ENCODE assay signal across 8 mouse cellular contexts in the genomic region with DNA sequence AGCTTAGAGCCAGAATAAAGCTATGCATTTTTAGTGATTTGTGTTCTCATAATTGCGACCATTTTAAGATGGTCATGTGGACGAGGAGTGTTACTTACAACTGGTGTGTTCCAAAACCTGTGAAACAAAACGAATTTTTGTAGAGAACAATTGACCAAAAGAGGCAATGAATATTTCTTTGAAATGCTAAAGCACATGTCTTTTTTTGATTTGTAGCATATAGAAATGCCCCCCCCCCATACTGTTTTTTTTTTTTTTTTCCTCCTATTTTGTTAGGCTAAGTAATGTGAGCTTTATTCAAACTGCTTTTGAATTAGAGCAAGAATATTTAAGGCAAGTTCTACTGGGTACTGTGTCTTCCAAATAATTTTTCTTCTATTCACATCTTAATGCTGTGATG. TPM values are rescaled to one million over a fixed set of nuclear protein-coding genes. Genes with fewer than 3 reads are reported as not detected.
A peak's percentile ranks its signal among the peaks of the same experiment; 100 is the strongest.
DNase-seq lines count a peak whose midpoint lies in the region; ATAC-seq and TF ChIP-seq lines count a peak whose summit lies in the region.

No protein-coding gene starts in this region.

- no peaks in the 10 kb centered on the region for H3K36me3 ChIP-seq in lung, embryonic 16.5 days (ENCODE audit: control insufficient read depth, insufficient read depth, low read length)
- no peaks in the 10 kb centered on the region for H3K36me3 ChIP-seq in forebrain, embryonic 14.5 days (ENCODE audit: control insufficient read depth, insufficient read depth, low read length)
- H3K36me3 ChIP-seq in limb, embryonic 14.5 days (ENCODE audit: control insufficient read depth, insufficient read depth, low read length): no peaks in the 10 kb centered on the region
- no peaks in the 10 kb centered on the region for H3K36me3 ChIP-seq in stomach, embryonic 15.5 days

- no peak overlapping the region for H3K9ac ChIP-seq in lung, embryonic 16.5 days (ENCODE audit: low read length)
- no peak overlapping the region for H3K9ac ChIP-seq in forebrain, embryonic 14.5 days (ENCODE audit: low read length)
- no peak overlapping the region for H3K9ac ChIP-seq in limb, embryonic 14.5 days (ENCODE audit: low read depth, low read length, severe bottlenecking)
- no peak overlapping the region for H3K9ac ChIP-seq in stomach, embryonic 15.5 days

- no peak for TF ChIP-seq POLR2A in limb, embryonic 14.5 days (IDR thresholded peaks at IDR 0.05; ENCODE audit: borderline replicate concordance, extremely low read depth, insufficient read depth, insufficient read length)

- WGBS in lung, embryonic 16.5 days: 39% methylated on average over 3 of the region's 3 CpGs
- WGBS in forebrain, embryonic 14.5 days: 19% methylated on average over 3 of the region's 3 CpGs
- 30% methylated on average over 3 of the region's 3 CpGs for WGBS in limb, embryonic 14.5 days
- WGBS in stomach, embryonic 15.5 days: 30% methylated on average over 3 of the region's 3 CpGs

- H3K4me3 ChIP-seq in lung, embryonic 16.5 days (ENCODE audit: low read length): no peak overlapping the region
- H3K4me3 ChIP-seq in forebrain, embryonic 14.5 days (ENCODE audit: low read depth, low read length): peak overlapping the region; percentile 17
- no peak overlapping the region; the same call in 1 of the 2 replicates for H3K4me3 ChIP-seq in limb, embryonic 14.5 days (replicated peaks; ENCODE audit: low read length)
- H3K4me3 ChIP-seq in stomach, embryonic 15.5 days (replicated peaks): no peak overlapping the region

- ATAC-seq in lung, embryonic 16.5 days (ENCODE audit: low read depth): no peak
- ATAC-seq in forebrain, embryonic 14.5 days: no peak
- ATAC-seq in limb, embryonic 14.5 days (ENCODE audit: low FRiP score, low read depth): no peak
- no peak for ATAC-seq in stomach, embryonic 15.5 days (ENCODE audit: insufficient read depth, low FRiP score, low read depth)
- ATAC-seq in erythroid progenitor cell, adult 5-6 weeks (replicated peaks; ENCODE audit: low FRiP score, poor library complexity, severe bottlenecking): no peak

- H3K27me3 ChIP-seq in lung, embryonic 16.5 days (ENCODE audit: control insufficient read depth, insufficient read depth, low read depth, low read length): no peaks in the 10 kb centered on the region
- H3K27me3 ChIP-seq in forebrain, embryonic 14.5 days (replicated peaks; ENCODE audit: control insufficient read depth, insufficient read depth, low read length): no peaks in the 10 kb centered on the region
- no peaks in the 10 kb centered on the region for H3K27me3 ChIP-seq in limb, embryonic 14.5 days (ENCODE audit: control insufficient read depth, insufficient read depth, low read length)
- H3K27me3 ChIP-seq in stomach, embryonic 15.5 days (replicated peaks): no peaks in the 10 kb centered on the region

- H3K4me1 ChIP-seq in lung, embryonic 16.5 days (replicated peaks; ENCODE audit: control insufficient read depth, insufficient read depth, low read length): peaks cover 29% of the 10 kb centered on the region
- peaks cover 36% of the 10 kb centered on the region for H3K4me1 ChIP-seq in forebrain, embryonic 14.5 days (ENCODE audit: control insufficient read depth, insufficient read depth, low read length)
- peaks cover 32% of the 10 kb centered on the region for H3K4me1 ChIP-seq in limb, embryonic 14.5 days (ENCODE audit: control insufficient read depth, insufficient read depth, low read length)
- peaks cover 18% of the 10 kb centered on the region for H3K4me1 ChIP-seq in stomach, embryonic 15.5 days

- H3K27ac ChIP-seq in lung, embryonic 16.5 days (ENCODE audit: low read length): no peak overlapping the region
- no peak overlapping the region for H3K27ac ChIP-seq in forebrain, embryonic 14.5 days (ENCODE audit: low read depth, low read length)
- H3K27ac ChIP-seq in limb, embryonic 14.5 days (replicated peaks; ENCODE audit: low read depth, low read length): no peak overlapping the region
- no peak overlapping the region for H3K27ac ChIP-seq in stomach, embryonic 15.5 days

- H3K4me2 ChIP-seq in lung, embryonic 16.5 days (ENCODE audit: low read depth, low read length): peak overlapping the region; percentile 47
- peak overlapping the region; percentile 70 for H3K4me2 ChIP-seq in forebrain, embryonic 14.5 days (ENCODE audit: low read length)
- peak overlapping the region; percentile 71 for H3K4me2 ChIP-seq in limb, embryonic 14.5 days (replicated peaks; ENCODE audit: low read depth, low read length, severe bottlenecking)
- peak overlapping the region; percentile 40 for H3K4me2 ChIP-seq in stomach, embryonic 15.5 days

- DNase-seq in lung, postnatal 10 days: no peak
- no peak for DNase-seq in forebrain, embryonic 14.5 days (ENCODE audit: low spot score)
- no peak for DNase-seq in limb, embryonic 14.5 days (ENCODE audit: low spot score)
- DNase-seq in thymus, postnatal 14 days: no peak
- no peak for DNase-seq in ovary, postnatal 10 days (ENCODE audit: low spot score)

- H3K9me3 ChIP-seq in lung, embryonic 16.5 days (ENCODE audit: control insufficient read depth, low read length): no peaks in the 10 kb centered on the region
- no peaks in the 10 kb centered on the region for H3K9me3 ChIP-seq in forebrain, embryonic 14.5 days (replicated peaks; ENCODE audit: control insufficient read depth, low read length)
- no peaks in the 10 kb centered on the region for H3K9me3 ChIP-seq in limb, embryonic 14.5 days (ENCODE audit: control insufficient read depth, low read length)
- H3K9me3 ChIP-seq in stomach, embryonic 15.5 days: no peaks in the 10 kb centered on the region

RNA-seq across cellular contexts. Expression of a gene that starts 3.8 kb away (rescaled TPM):
- 10.2 and 10.6 TPM in 2 replicates for polyA plus RNA-seq in lung, embryonic 16.5 days (2015; fragmentation: Nextera tagmentation; extraction: Ambion mirVana)
- polyA plus RNA-seq in forebrain, embryonic 14.5 days (2014; fragmentation: Nextera tagmentation; extraction: Ambion mirVana): 11.1 and 14.7 TPM in 2 replicates
- polyA plus RNA-seq in limb, embryonic 14.5 days (2012; rRNA removed): 20.5 and 26.1 TPM in 2 replicates
- 14.7 and 16.4 TPM in 2 replicates for polyA plus RNA-seq in limb, embryonic 14.5 days (2014; fragmentation: Nextera tagmentation; extraction: Ambion mirVana)
- polyA plus RNA-seq in stomach, embryonic 15.5 days (2015; fragmentation: Nextera tagmentation; extraction: Ambion mirVana): 11.2 and 11.4 TPM in 2 replicates
- 10.1 and 17.2 TPM in 2 replicates for total RNA-seq in erythroid progenitor cell, adult 5-6 weeks (2015; ENCODE audit: low replicate concordance)
- total RNA-seq in erythroid progenitor cell, adult 5-6 weeks (2017; ENCODE audit: low replicate concordance): 7.2 and 13.3 TPM in 2 replicates
